Mouse (Mus musculus): ENCODE data around the gene Trpv4. TPM values are rescaled to one million over a fixed set of nuclear protein-coding genes. Genes with fewer than 3 reads are reported as not detected.

The Trpv4 gene
- polyA plus RNA-seq, 1 experiment from 2014 or later, result 0.39 TPM

- Histone ChIP-seq H3K4me3 (replicated peaks) (no peak overlapping the region), H3K27me3 (peaks cover 19% of the 10 kb centered on the region), H3K4me2 (replicated peaks) (no peak overlapping the region), H3K36me3 (no peaks in the 10 kb centered on the region), H3K9me3 (no peaks in the 10 kb centered on the region), H3K4me1 (replicated peaks) (peaks cover 4% of the 10 kb centered on the region; the same call in 1 of the 2 replicates), H3K27ac (no peak overlapping the region), H3K9ac (replicated peaks) (no peak overlapping the region)
- 87% methylated on average over 4 of the region's 4 CpGs for WGBS
- ATAC-seq, result no peak
Measured at GRCm38 (mm10) chr5:114664139-114664538, 5.9 kb upstream of the Trpv4 start.

DNA sequence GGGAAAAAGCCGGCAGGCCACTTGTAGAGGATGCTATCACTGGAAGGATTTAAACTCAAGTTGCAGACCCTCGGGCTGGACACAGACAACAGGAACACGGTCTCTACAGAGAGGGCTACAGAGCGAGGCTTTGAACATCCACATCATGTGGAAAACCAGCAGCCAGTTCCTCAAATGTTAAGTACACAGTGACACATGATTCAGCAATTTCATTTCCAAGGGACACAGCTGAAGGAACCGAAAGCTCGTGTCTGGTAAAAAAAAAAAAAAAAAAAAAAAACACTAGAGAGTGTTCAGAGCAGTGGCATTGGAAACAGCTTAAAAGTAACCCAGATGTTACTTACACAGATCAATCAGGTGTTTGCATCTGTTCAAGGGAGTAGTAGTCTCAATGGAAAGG is 2.8 kb upstream of the Trpv4 start:
- Histone ChIP-seq H3K27ac (no peak overlapping the region), H3K4me3 (replicated peaks) (no peak overlapping the region), H3K9ac (replicated peaks) (no peak overlapping the region), H3K9me3 (no peaks in the 10 kb centered on the region), H3K4me2 (replicated peaks) (no peak overlapping the region), H3K36me3 (no peaks in the 10 kb centered on the region), H3K27me3 (peaks cover 50% of the 10 kb centered on the region), H3K4me1 (replicated peaks) (peaks cover 10% of the 10 kb centered on the region)
- ATAC-seq, result no peak
- 83% methylated on average over 6 of the region's 6 CpGs for WGBS

- 27% methylated on average over 10 of the region's 10 CpGs for WGBS
- H3K4me3 ChIP-seq (replicated peaks), result peak overlapping the region; percentile 40; the same call in 1 of the 2 replicates
Measured at GRCm38 (mm10) chr5:114657426-114657825, 795 bp downstream of the Trpv4 start.

GRCm38 (mm10) chr5:114656305-114656704 is 1.9 kb downstream of the Trpv4 start:
- H3K4me3 ChIP-seq (replicated peaks), result no peak overlapping the region
- no peak overlapping the region for H3K27ac ChIP-seq
- no peak for ATAC-seq
- peaks cover 71% of the 10 kb centered on the region for H3K27me3 ChIP-seq
- 84% methylated on average over 7 of the region's 7 CpGs for WGBS
- H3K36me3 ChIP-seq, result no peaks in the 10 kb centered on the region
- H3K4me2 ChIP-seq (replicated peaks), result no peak overlapping the region
- H3K9me3 ChIP-seq, result no peaks in the 10 kb centered on the region
- H3K4me1 ChIP-seq (replicated peaks), result peaks cover 11% of the 10 kb centered on the region
- H3K9ac ChIP-seq (replicated peaks), result no peak overlapping the region

More at GRCm38 (mm10) chr5:114657426-114657825, 795 bp downstream of the Trpv4 start:
- Histone ChIP-seq H3K36me3 (no peaks in the 10 kb centered on the region), H3K9me3 (no peaks in the 10 kb centered on the region), H3K27ac (no peak overlapping the region), H3K4me2 (replicated peaks) (0 out of 2 replicates have a peak overlapping the region, but pooled peaks have one; percentile 61), H3K27me3 (peaks cover 68% of the 10 kb centered on the region), H3K9ac (replicated peaks) (no peak overlapping the region), H3K4me1 (replicated peaks) (peaks cover 10% of the 10 kb centered on the region)
- ATAC-seq, result no peak

- peaks cover 16% of the 10 kb centered on the region for H3K4me1 ChIP-seq (replicated peaks)
- H3K4me3 ChIP-seq (replicated peaks), result no peak overlapping the region
- no peak overlapping the region for H3K4me2 ChIP-seq (replicated peaks)
- H3K27ac ChIP-seq, result no peak overlapping the region
- no peak for ATAC-seq
- 91% methylated on average over 5 of the region's 5 CpGs for WGBS
- H3K27me3 ChIP-seq, result peaks cover 72% of the 10 kb centered on the region
- H3K36me3 ChIP-seq, result no peaks in the 10 kb centered on the region
- no peak overlapping the region for H3K9ac ChIP-seq (replicated peaks)
- no peaks in the 10 kb centered on the region for H3K9me3 ChIP-seq
Measured at GRCm38 (mm10) chr5:114655721-114656120, 2.5 kb downstream of the Trpv4 start.

GRCm38 (mm10) chr5:114653656-114654437 is 4.4 kb downstream of the Trpv4 start:
- Histone ChIP-seq H3K9me3 (no peaks in the 10 kb centered on the region), H3K4me2 (replicated peaks) (no peak overlapping the region), H3K27ac (no peak overlapping the region), H3K27me3 (peaks cover 67% of the 10 kb centered on the region), H3K9ac (replicated peaks) (no peak overlapping the region), H3K4me1 (replicated peaks) (peaks cover 27% of the 10 kb centered on the region), H3K36me3 (no peaks in the 10 kb centered on the region), H3K4me3 (replicated peaks) (no peak overlapping the region)
- ATAC-seq, result no peak
- 78% methylated on average over 12 of the region's 15 CpGs for WGBS

- 13% methylated on average over 3 of the region's 3 CpGs for WGBS
- Histone ChIP-seq H3K27ac (no peak overlapping the region), H3K4me3 (replicated peaks) (no peak overlapping the region), H3K9me3 (no peaks in the 10 kb centered on the region), H3K27me3 (peaks cover 52% of the 10 kb centered on the region), H3K4me1 (replicated peaks) (peaks cover 33% of the 10 kb centered on the region), H3K4me2 (replicated peaks) (no peak overlapping the region), H3K36me3 (no peaks in the 10 kb centered on the region), H3K9ac (replicated peaks) (no peak overlapping the region)
- no peak for ATAC-seq
Measured at GRCm38 (mm10) chr5:114651449-114651848, 6.8 kb downstream of the Trpv4 start.

DNA sequence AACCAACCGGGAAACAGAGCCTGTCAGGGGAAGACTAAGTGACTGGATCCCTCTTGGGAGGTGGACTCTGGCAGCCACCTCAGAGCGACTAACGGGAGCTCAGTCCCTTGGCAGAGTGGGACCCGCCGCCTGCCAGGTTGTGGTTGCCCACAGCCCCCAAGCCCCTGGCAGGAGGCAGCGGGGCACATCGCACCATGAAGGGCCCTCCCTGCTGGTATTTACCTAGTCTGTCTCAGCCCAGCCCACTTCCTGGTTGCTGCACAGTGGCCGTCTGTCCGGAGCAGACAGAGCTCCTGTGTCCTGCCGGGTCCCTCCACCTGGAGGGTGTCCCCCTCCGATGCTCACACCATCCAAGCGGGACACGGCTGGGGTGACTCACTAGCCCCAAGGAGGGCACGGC is 7.2 kb downstream of the Trpv4 start:
- Histone ChIP-seq H3K9me3 (no peaks in the 10 kb centered on the region), H3K4me3 (replicated peaks) (no peak overlapping the region), H3K9ac (replicated peaks) (no peak overlapping the region; the same call in 1 of the 2 replicates), H3K4me2 (replicated peaks) (no peak overlapping the region), H3K36me3 (no peaks in the 10 kb centered on the region), H3K4me1 (replicated peaks) (peaks cover 33% of the 10 kb centered on the region), H3K27ac (no peak overlapping the region), H3K27me3 (peaks cover 52% of the 10 kb centered on the region)
- 38% methylated on average over 14 of the region's 14 CpGs for WGBS
- no peak for ATAC-seq

- Histone ChIP-seq H3K4me3 (replicated peaks) (no peak overlapping the region), H3K4me2 (replicated peaks) (no peak overlapping the region), H3K27ac (no peak overlapping the region), H3K27me3 (peaks cover 41% of the 10 kb centered on the region), H3K4me1 (replicated peaks) (peaks cover 36% of the 10 kb centered on the region), H3K9ac (replicated peaks) (no peak overlapping the region), H3K36me3 (no peaks in the 10 kb centered on the region), H3K9me3 (no peaks in the 10 kb centered on the region)
- 64% methylated on average over 11 of the region's 11 CpGs for WGBS
- no peak for ATAC-seq
Measured at GRCm38 (mm10) chr5:114648728-114649311, 9.4 kb downstream of the Trpv4 start.

- Histone ChIP-seq H3K4me2 (replicated peaks) (peak overlapping the region; percentile 52), H3K36me3 (no peaks in the 10 kb centered on the region), H3K27me3 (peaks cover 46% of the 10 kb centered on the region), H3K9ac (replicated peaks) (peak overlapping the region; percentile 21; the same call in 1 of the 2 replicates), H3K4me3 (replicated peaks) (peak overlapping the region; percentile 24), H3K9me3 (no peaks in the 10 kb centered on the region), H3K27ac (no peak overlapping the region), H3K4me1 (replicated peaks) (peaks cover 36% of the 10 kb centered on the region)
- ATAC-seq, result peak; percentile 65
- 5% methylated on average over 27 of the region's 27 CpGs for WGBS
Measured at GRCm38 (mm10) chr5:114647211-114647974, 10.8 kb downstream of the Trpv4 start.

- no peak overlapping the region for H3K4me2 ChIP-seq (replicated peaks)
- 82% methylated on average over 5 of the region's 5 CpGs for WGBS
- no peak overlapping the region for H3K4me3 ChIP-seq (replicated peaks)
- H3K9ac ChIP-seq (replicated peaks), result no peak overlapping the region
- H3K9me3 ChIP-seq, result no peaks in the 10 kb centered on the region
- no peak for ATAC-seq
- H3K4me1 ChIP-seq (replicated peaks), result peaks cover 31% of the 10 kb centered on the region
- no peaks in the 10 kb centered on the region for H3K36me3 ChIP-seq
- no peak overlapping the region for H3K27ac ChIP-seq
- H3K27me3 ChIP-seq, result peaks cover 46% of the 10 kb centered on the region
Measured at GRCm38 (mm10) chr5:114645916-114646315, 12.3 kb downstream of the Trpv4 start.

DNA sequence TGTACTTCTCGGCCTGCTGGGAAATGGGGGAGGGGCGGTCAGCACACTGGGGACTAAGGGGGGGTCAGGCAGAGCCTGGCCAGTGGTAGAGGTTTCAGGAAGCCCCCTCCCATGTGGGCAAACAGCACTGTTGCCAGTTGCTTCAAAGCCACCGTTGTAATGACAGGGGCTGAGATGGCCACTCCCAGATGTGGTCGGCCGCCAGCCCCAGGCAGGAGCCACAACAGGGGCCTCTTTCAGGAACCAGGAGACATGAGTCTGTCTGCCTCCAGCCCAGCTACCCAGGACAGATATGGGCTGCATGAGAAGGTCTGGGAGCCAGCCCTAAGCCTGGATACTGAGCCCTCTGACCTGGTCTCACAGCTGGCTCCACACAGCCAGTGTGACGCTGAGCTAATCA is 13.3 kb downstream of the Trpv4 start:
- Histone ChIP-seq H3K27me3 (peaks cover 46% of the 10 kb centered on the region), H3K9ac (replicated peaks) (no peak overlapping the region), H3K36me3 (no peaks in the 10 kb centered on the region), H3K4me1 (replicated peaks) (peaks cover 22% of the 10 kb centered on the region), H3K27ac (no peak overlapping the region), H3K4me3 (replicated peaks) (no peak overlapping the region), H3K4me2 (replicated peaks) (no peak overlapping the region), H3K9me3 (no peaks in the 10 kb centered on the region)
- ATAC-seq, result no peak
- 67% methylated on average over 6 of the region's 6 CpGs for WGBS

All from midbrain, embryonic 13.5 days (tissue).